In genomic region chr16:72605066-72605465, GRCm38 (mm10) we compare ENCODE assay signal across 8 mouse cellular contexts.
DNase-seq lines count a peak whose midpoint lies in the region; ATAC-seq and TF ChIP-seq lines count a peak whose summit lies in the region.

No protein-coding gene starts in this region.

- H3K9ac ChIP-seq in MEL (ENCODE audit: control insufficient read depth, low read depth, low read length, poor library complexity, severe bottlenecking), result no peak overlapping the region
- H3K9ac ChIP-seq in liver, postnatal 0 days (replicated peaks), result no peak overlapping the region

- no peak for TF ChIP-seq POLR2A in MEL (IDR thresholded peaks at IDR 0.05; ENCODE audit: control insufficient read depth in 1 of 2, insufficient read depth in 1 of 2, low read depth in 1 of 2, low read length in 2 of 2, poor library complexity in 1 of 2)
- no peak for TF ChIP-seq POLR2A in cerebellum, adult 2 months (IDR thresholded peaks at IDR 0.05; ENCODE audit: borderline replicate concordance, insufficient read depth, low read length)

- no peaks in the 10 kb centered on the region for H3K9me3 ChIP-seq in MEL (replicated peaks; ENCODE audit: insufficient read depth, low read length)
- no peaks in the 10 kb centered on the region for H3K9me3 ChIP-seq in liver, postnatal 0 days (ENCODE audit: low read length)

- TF ChIP-seq EP300 in MEL (IDR thresholded peaks at IDR 0.05; ENCODE audit: low read depth in 1 of 2, low read length in 2 of 2), result no peak
- no peak for TF ChIP-seq EP300 in liver, postnatal 0 days (IDR thresholded peaks at IDR 0.05; ENCODE audit: low read depth)

- H3K27ac ChIP-seq in MEL (ENCODE audit: control insufficient read depth, low read depth, low read length), result no peak overlapping the region
- no peak overlapping the region for H3K27ac ChIP-seq in cerebellum, adult 2 months (ENCODE audit: insufficient read depth, low read length)
- H3K27ac ChIP-seq in liver, postnatal 0 days (ENCODE audit: low read depth), result no peak overlapping the region

- no peaks in the 10 kb centered on the region for H3K36me3 ChIP-seq in MEL (ENCODE audit: control insufficient read depth in 1 of 2, insufficient read depth in 2 of 2, low read length in 2 of 2)
- H3K36me3 ChIP-seq in liver, postnatal 0 days (replicated peaks; ENCODE audit: insufficient read depth, low read length), result no peaks in the 10 kb centered on the region

- peak; percentile 48 to 66 (median 59) for TF ChIP-seq CTCF in MEL (IDR thresholded peaks at IDR 0.05 in 2 of 3, conservative IDR thresholded peaks at IDR 0.05 in 1 of 3; ENCODE audit: control insufficient read depth in 1 of 3, insufficient read depth in 1 of 3, low read depth in 2 of 3, low read length in 3 of 3, poor library complexity in 1 of 3, severe bottlenecking in 1 of 3)
- peak; percentile 49; the same call in 1 of the 2 replicates for TF ChIP-seq CTCF in cerebellum, adult 2 months (IDR thresholded peaks at IDR 0.05; ENCODE audit: borderline replicate concordance, insufficient read depth, low read depth, low read length)
- peak; percentile 67 for TF ChIP-seq CTCF in liver, postnatal 0 days (IDR thresholded peaks at IDR 0.05; ENCODE audit: low read depth)

- ATAC-seq in liver, postnatal 0 days, result no peak
- ATAC-seq in megakaryocyte, adult 5-6 weeks (ENCODE audit: poor library complexity, severe bottlenecking), result no peak

- 24% methylated on average over 6 of the region's 6 CpGs for WGBS in cerebellum, adult 2 months
- WGBS in liver, postnatal 0 days (ENCODE audit: insufficient replicate concordance), result 20% methylated on average over 6 of the region's 6 CpGs

- peak; percentile 6 for TF ChIP-seq RAD21 in MEL (IDR thresholded peaks at IDR 0.05; ENCODE audit: low read depth, low read length)

- no peaks in the 10 kb centered on the region for H3K79me2 ChIP-seq in MEL (ENCODE audit: control insufficient read depth, insufficient read depth, low read length, poor library complexity)

- H3K4me2 ChIP-seq in liver, postnatal 0 days (ENCODE audit: low read depth, low read length), result no peak overlapping the region

- DNase-seq in 3134 (ENCODE audit: extremely low read depth, insufficient read length, low spot score), result peak; percentile 0
- DNase-seq in MEL (ENCODE audit: low read depth, low spot score), result peak; percentile 58
- peak; percentile 33 to 44 for DNase-seq in cerebellum, adult 2 months
- peak; percentile 87 for DNase-seq in forelimb bud, embryonic 11.5 days (ENCODE audit: low read depth, low spot score)
- peak; percentile 56 to 86 for DNase-seq in kidney, postnatal 36 days
- DNase-seq in liver, postnatal 0 days, result peak; percentile 57
- DNase-seq in retina, postnatal 7 days (ENCODE audit: low read depth, low spot score), result peak; percentile 42

- H3K4me3 ChIP-seq in MEL (ENCODE audit: control insufficient read depth in 1 of 2, insufficient read depth in 1 of 2, low read depth in 2 of 2, low read length in 2 of 2), result no peak overlapping the region
- no peak overlapping the region for H3K4me3 ChIP-seq in cerebellum, adult 2 months (replicated peaks; ENCODE audit: insufficient read depth, low read depth, low read length)
- H3K4me3 ChIP-seq in liver, postnatal 0 days (ENCODE audit: low read depth, low read length), result no peak overlapping the region

- H3K27me3 ChIP-seq in MEL (ENCODE audit: control insufficient read depth in 1 of 2, insufficient read depth in 2 of 2, low read length in 2 of 2), result no peaks in the 10 kb centered on the region; a peak in 1 of 4 replicates
- H3K27me3 ChIP-seq in cerebellum, adult 2 months (ENCODE audit: control insufficient read depth, insufficient read depth, low read length), result no peaks in the 10 kb centered on the region
- no peaks in the 10 kb centered on the region for H3K27me3 ChIP-seq in liver, postnatal 0 days (ENCODE audit: insufficient read depth, low read length)

- H3K4me1 ChIP-seq in MEL (ENCODE audit: control insufficient read depth in 1 of 2, insufficient read depth in 2 of 2, low read length in 2 of 2), result no peaks in the 10 kb centered on the region
- H3K4me1 ChIP-seq in cerebellum, adult 2 months (ENCODE audit: control insufficient read depth, insufficient read depth, low read length), result no peaks in the 10 kb centered on the region
- no peaks in the 10 kb centered on the region for H3K4me1 ChIP-seq in liver, postnatal 0 days (ENCODE audit: insufficient read depth)

TF ChIP-seq in MEL, 35 proteins besides CTCF, POLR2A, EP300 and RAD21:
- TF ChIP-seq MEF2A (IDR thresholded peaks at IDR 0.05; ENCODE audit: extremely low read depth, insufficient replicate concordance, low read depth, low read length, poor library complexity, severe bottlenecking) (no peak), CHD1 (IDR thresholded peaks at IDR 0.05; ENCODE audit: low read depth, low read length) (no peak), TAL1 (IDR thresholded peaks at IDR 0.05; ENCODE audit: low read length) (no peak), GABPA (IDR thresholded peaks at IDR 0.05; ENCODE audit: low read depth, low read length) (no peak), TCF12 (IDR thresholded peaks at IDR 0.05; ENCODE audit: low read depth, low read length) (no peak), MYB (IDR thresholded peaks at IDR 0.05; ENCODE audit: low read depth, low read length) (no peak), SMC3 (IDR thresholded peaks at IDR 0.05; ENCODE audit: low read depth, low read length) (peak; percentile 59), JUND (IDR thresholded peaks at IDR 0.05; ENCODE audit: low read depth, low read length) (no peak), UBTF (IDR thresholded peaks at IDR 0.05; ENCODE audit: borderline replicate concordance, insufficient read depth, low read depth, low read length) (no peak)

Comparison
In these comparisons a context has a peak if more than half of its experiments do, and no peak if none do; other contexts are left out.
1. DNase-seq: peak in every context shown above with its lines; median percentile 87 in forelimb bud, embryonic 11.5 days; 71 in kidney, postnatal 36 days; 58 in MEL; 57 in liver, postnatal 0 days; 42 in retina, postnatal 7 days; 38 in cerebellum, adult 2 months; 0 in 3134.